Mouse (Mus musculus) liver, adult 2 months (tissue): ENCODE data around the gene Col28a1.

Experiments
- CTCF ChIP-seq: fragments of 200-500 bp; IDR thresholded peaks from 2 replicates; pipeline ENCODE4 v1.5.1; 2011; ENCODE audit warnings: low read depth, low read length, control low read depth
- POLR2A ChIP-seq: fragments of 200-500 bp; IDR thresholded peaks from 2 replicates; pipeline ENCODE4 v1.6.1; 2011; ENCODE audit warnings: low read length, control low read depth; ENCODE audit not compliant: insufficient read depth; ENCODE audit errors: extremely low read depth

DNA sequence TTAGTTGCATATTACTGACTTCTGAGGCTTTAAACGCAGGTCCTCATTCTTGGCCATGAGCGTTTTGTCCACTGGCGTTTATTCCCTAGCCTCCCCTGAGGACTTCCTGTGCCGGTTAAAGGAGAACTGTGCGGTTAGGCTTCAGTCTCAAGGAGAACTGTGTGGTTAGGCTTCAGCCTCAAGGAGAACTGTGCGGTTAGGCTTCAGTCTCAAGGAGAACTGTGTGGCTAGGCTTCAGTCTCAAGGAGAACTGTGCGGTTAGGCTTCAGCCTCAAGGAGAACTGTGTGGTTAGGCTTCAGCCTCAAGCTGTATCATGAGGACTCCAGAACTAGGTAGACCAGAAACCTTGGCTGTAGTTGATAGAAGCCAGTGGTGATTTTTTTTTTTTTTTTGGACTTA lies 229.7 kb downstream of the Col28a1 start:
- TF ChIP-seq CTCF (no peak), POLR2A (no peak)
